Mouse (Mus musculus) MEL (cell line): ENCODE results near the gene Sh2d3c.

Experiments
- CHD1 ChIP-seq: IDR thresholded peaks from 2 replicates; pipeline ENCODE4 v1.6.1; 2012; ENCODE audit warnings: low read depth, mild to moderate bottlenecking, inconsistent platforms, low read length, improper control_type of control experiment
- CHD2 ChIP-seq: IDR thresholded peaks from 2 replicates; pipeline ENCODE4 v1.6.1; 2011; ENCODE audit warnings: low read length, improper control_type of control experiment
- CTCF ChIP-seq, 3 experiments: IDR thresholded peaks in 2 of 3; conservative IDR thresholded peaks in 1 of 3; 2 replicates each; pipeline ENCODE4 v1.5.1; 2011 to 2012; ENCODE audit warnings: low read length in 3 of 3, low read depth in 2 of 3, mild to moderate bottlenecking in 2 of 3, improper control_type of control experiment in 1 of 3, inconsistent platforms in 1 of 3, mixed read lengths in 1 of 3, moderate library complexity in 1 of 3; ENCODE audit not compliant: control insufficient read depth in 1 of 3, insufficient read depth in 1 of 3, poor library complexity in 1 of 3, severe bottlenecking in 1 of 3
- EP300 ChIP-seq, 2 experiments: IDR thresholded peaks; 2 replicates each; pipeline ENCODE4 v1.6.1; 2011; ENCODE audit warnings: improper control_type of control experiment in 2 of 2, low read length in 2 of 2, low read depth in 1 of 2, mild to moderate bottlenecking in 1 of 2
- MXI1 ChIP-seq: IDR thresholded peaks from 2 replicates; pipeline ENCODE4 v1.6.1; 2011; ENCODE audit warnings: mild to moderate bottlenecking, low read depth, low read length, improper control_type of control experiment
- MYC ChIP-seq: IDR thresholded peaks from 2 replicates; pipeline ENCODE4 v1.6.1; 2011; ENCODE audit warnings: low read depth, mild to moderate bottlenecking, low read length, improper control_type of control experiment, moderate library complexity
- NELFE ChIP-seq: IDR thresholded peaks from 2 replicates; pipeline ENCODE4 v1.6.1; 2011; ENCODE audit warnings: low read depth, low read length, improper control_type of control experiment
- POLR2A ChIP-seq, 2 experiments: IDR thresholded peaks; 2 replicates each; pipeline ENCODE4 v1.6.1; 2011 to 2012; ENCODE audit warnings: low read length in 2 of 2, mild to moderate bottlenecking in 2 of 2, control low read depth in 1 of 2, improper control_type of control experiment in 1 of 2, low read depth in 1 of 2, moderate library complexity in 1 of 2; ENCODE audit not compliant: control insufficient read depth in 1 of 2, insufficient read depth in 1 of 2, poor library complexity in 1 of 2
- UBTF ChIP-seq: IDR thresholded peaks from 2 replicates; pipeline ENCODE4 v1.6.1; 2012; ENCODE audit warnings: low read depth, mild to moderate bottlenecking, inconsistent platforms, low read length, improper control_type of control experiment, moderate library complexity, borderline replicate concordance; ENCODE audit not compliant: insufficient read depth
- USF1 ChIP-seq: IDR thresholded peaks from 2 replicates; pipeline ENCODE4 v1.6.1; 2014; ENCODE audit warnings: low read depth, mild to moderate bottlenecking, inconsistent platforms, low read length, improper control_type of control experiment, moderate library complexity
- ZC3H11A ChIP-seq: IDR thresholded peaks from 2 replicates; pipeline ENCODE4 v1.6.1; 2012; ENCODE audit warnings: low read depth, mild to moderate bottlenecking, inconsistent platforms, low read length, improper control_type of control experiment
- ZMIZ1 ChIP-seq: IDR thresholded peaks from 2 replicates; pipeline ENCODE4 v1.6.1; 2012; ENCODE audit warnings: low read depth, mild to moderate bottlenecking, inconsistent platforms, low read length, improper control_type of control experiment, moderate library complexity

DNA sequence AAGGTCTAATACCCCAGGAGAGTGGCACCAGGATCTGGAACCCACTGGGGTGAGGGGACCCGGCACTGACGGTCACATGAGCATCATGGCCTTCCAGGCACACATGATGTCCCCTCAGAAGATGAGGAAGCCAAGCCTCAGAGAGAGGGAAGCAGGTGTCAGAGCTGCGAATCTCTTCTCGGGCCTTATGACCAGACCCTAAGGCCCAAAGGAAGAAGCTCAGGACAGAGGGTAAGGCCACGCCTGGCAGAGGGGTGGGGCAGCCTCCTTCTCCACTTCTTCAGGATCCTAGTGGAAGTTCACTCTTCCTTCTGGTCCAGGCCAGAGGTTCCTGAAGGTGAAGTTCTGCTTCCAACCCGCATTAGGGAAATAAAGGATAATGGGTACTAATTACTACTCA, 11.8 kb downstream of the Sh2d3c start:
- TF ChIP-seq CTCF (IDR thresholded peaks at IDR 0.05 in 2 of 3, conservative IDR thresholded peaks at IDR 0.05 in 1 of 3; ENCODE audit: control insufficient read depth in 1 of 3, insufficient read depth in 1 of 3, low read depth in 2 of 3, low read length in 3 of 3, poor library complexity in 1 of 3, severe bottlenecking in 1 of 3), result no peak
- no peak for TF ChIP-seq CHD1
- TF ChIP-seq USF1, result no peak
- no peak for TF ChIP-seq ZMIZ1
- no peak for TF ChIP-seq NELFE
- TF ChIP-seq POLR2A (IDR thresholded peaks at IDR 0.05; ENCODE audit: control insufficient read depth in 1 of 2, insufficient read depth in 1 of 2, low read depth in 1 of 2, low read length in 2 of 2, poor library complexity in 1 of 2), result no peak
- TF ChIP-seq CHD2, result no peak
- no peak for TF ChIP-seq MYC
- TF ChIP-seq MXI1, result no peak
- no peak for TF ChIP-seq UBTF
- no peak for TF ChIP-seq EP300 (IDR thresholded peaks at IDR 0.05; ENCODE audit: low read depth in 1 of 2, low read length in 2 of 2)
- TF ChIP-seq ZC3H11A, result no peak
